Mouse (Mus musculus) layer of hippocampus, adult 11-12 months (tissue): ENCODE measurements around the gene Nabp1.

Experiments used
- DNase-seq: peaks from one replicate; pipeline ENCODE4 v3.0.0; 2022; ENCODE audit warnings: low spot score

The Nabp1 gene

GRCm38 (mm10) chr1:51478262-51479026 is at the start of gene Nabp1:
Nabp1 (minus strand) TSS chr1:51478425.
- peak; percentile 99 for DNase-seq

- no peak for DNase-seq
Measured at GRCm38 (mm10) chr1:51525563-51526265, 47.5 kb upstream of the Nabp1 start.

GRCm38 (mm10) chr1:51521651-51522050 is 43.4 kb upstream of the Nabp1 start:
- DNase-seq: peak; percentile 23

- DNase-seq: no peak
Measured at GRCm38 (mm10) chr1:51520246-51520780, 42.1 kb upstream of the Nabp1 start.

GRCm38 (mm10) chr1:51519112-51519511 is 40.9 kb upstream of the Nabp1 start:
- no peak for DNase-seq

- no peak for DNase-seq
Measured at GRCm38 (mm10) chr1:51515625-51516024, 37.4 kb upstream of the Nabp1 start.

- no peak for DNase-seq
Measured at GRCm38 (mm10) chr1:51515041-51515440, 36.8 kb upstream of the Nabp1 start.

- no peak for DNase-seq
Measured at GRCm38 (mm10) chr1:51514379-51514778, 36.2 kb upstream of the Nabp1 start.

GRCm38 (mm10) chr1:51513059-51513713 is 35.0 kb upstream of the Nabp1 start:
- no peak for DNase-seq

- no peak for DNase-seq
Measured at GRCm38 (mm10) chr1:51512326-51512725, 34.1 kb upstream of the Nabp1 start.

- no peak for DNase-seq
Measured at GRCm38 (mm10) chr1:51509776-51510175, 31.6 kb upstream of the Nabp1 start.

GRCm38 (mm10) chr1:51509083-51509482 is 30.9 kb upstream of the Nabp1 start:
- DNase-seq: no peak

- no peak for DNase-seq
Measured at GRCm38 (mm10) chr1:51508543-51508942, 30.3 kb upstream of the Nabp1 start.

GRCm38 (mm10) chr1:51507436-51507835 is 29.2 kb upstream of the Nabp1 start:
- DNase-seq: no peak

- DNase-seq: no peak
Measured at GRCm38 (mm10) chr1:51506236-51506635, 28.0 kb upstream of the Nabp1 start.

- DNase-seq: no peak
Measured at GRCm38 (mm10) chr1:51505632-51506031, 27.4 kb upstream of the Nabp1 start.

GRCm38 (mm10) chr1:51503055-51503454 is 24.8 kb upstream of the Nabp1 start:
- no peak for DNase-seq

GRCm38 (mm10) chr1:51502353-51502752 is 24.1 kb upstream of the Nabp1 start:
- no peak for DNase-seq

- DNase-seq: no peak
Measured at GRCm38 (mm10) chr1:51501251-51501650, 23.0 kb upstream of the Nabp1 start.

- no peak for DNase-seq
Measured at GRCm38 (mm10) chr1:51498601-51499098, 20.4 kb upstream of the Nabp1 start.

GRCm38 (mm10) chr1:51496163-51496562 is 17.9 kb upstream of the Nabp1 start:
- DNase-seq: no peak

- no peak for DNase-seq
Measured at GRCm38 (mm10) chr1:51493592-51494307, 15.5 kb upstream of the Nabp1 start.
